Mouse (Mus musculus): ENCODE results near the gene Ube2s. TPM values are rescaled to one million over a fixed set of nuclear protein-coding genes. Genes with fewer than 3 reads are reported as not detected.
"Not testable (repeated sequence)": the region's sequence is repeated elsewhere in the genome, so short reads cannot be mapped to it uniquely, and the experiment has no call there.

Ube2s gene
- 100 to 1,000 TPM in 3 of 4 experiments, 10 to 100 TPM in 1; 96.8 to 127 (median 118) TPM for total RNA-seq (2022)

- peak; percentile 99 for DNase-seq
Measured at GRCm38 (mm10) chr7:4812303-4813104, at the start of gene Ube2s. Gene Ube2s (minus strand): TSS chr7:4812590.

GRCm38 (mm10) chr7:4860926-4861325, 48.5 kb upstream of the Ube2s start:
- not testable (repeated sequence) for DNase-seq

- DNase-seq: no peak
Measured at GRCm38 (mm10) chr7:4859418-4859978, 47.1 kb upstream of the Ube2s start.

GRCm38 (mm10) chr7:4857321-4857720, 44.9 kb upstream of the Ube2s start:
- no peak for DNase-seq

- DNase-seq: no peak
Measured at GRCm38 (mm10) chr7:4856508-4856907, 44.1 kb upstream of the Ube2s start.

- no peak for DNase-seq
Measured at GRCm38 (mm10) chr7:4853613-4854012, 41.2 kb upstream of the Ube2s start.

GRCm38 (mm10) chr7:4851315-4851688, 38.9 kb upstream of the Ube2s start:
- no peak for DNase-seq

- no peak for DNase-seq
Measured at GRCm38 (mm10) chr7:4850621-4851314, 38.4 kb upstream of the Ube2s start.

- DNase-seq: no peak
Measured at GRCm38 (mm10) chr7:4849372-4849771, 37.0 kb upstream of the Ube2s start.

- DNase-seq: peak; percentile 41
Measured at GRCm38 (mm10) chr7:4844917-4845309, 32.5 kb upstream of the Ube2s start.

GRCm38 (mm10) chr7:4844245-4844916, 32.0 kb upstream of the Ube2s start, which contains the start of gene Shisa7:
Gene Shisa7 (minus strand): TSS chr7:4844696.
- no peak for DNase-seq

- no peak for DNase-seq
Measured at GRCm38 (mm10) chr7:4843604-4844244, 31.3 kb upstream of the Ube2s start.

GRCm38 (mm10) chr7:4842634-4843131, 30.3 kb upstream of the Ube2s start:
- no peak for DNase-seq

GRCm38 (mm10) chr7:4842077-4842476, 29.7 kb upstream of the Ube2s start:
- no peak for DNase-seq

- DNase-seq: no peak
Measured at GRCm38 (mm10) chr7:4837639-4838038, 25.2 kb upstream of the Ube2s start.

GRCm38 (mm10) chr7:4836351-4836792, 24.0 kb upstream of the Ube2s start:
- peak; percentile 49 for DNase-seq

- DNase-seq: no peak
Measured at GRCm38 (mm10) chr7:4835631-4836327, 23.4 kb upstream of the Ube2s start.

GRCm38 (mm10) chr7:4830476-4830875, 18.1 kb upstream of the Ube2s start:
- DNase-seq: no peak

- no peak for DNase-seq
Measured at GRCm38 (mm10) chr7:4825365-4825764, 13.0 kb upstream of the Ube2s start.

- DNase-seq: no peak
Measured at GRCm38 (mm10) chr7:4822162-4822907, 9.9 kb upstream of the Ube2s start.

GRCm38 (mm10) chr7:4821690-4822089, 9.3 kb upstream of the Ube2s start:
- no peak for DNase-seq

Data from adrenal gland, adult 8-10 months (tissue).